Mouse (Mus musculus): ENCODE results near the gene Matn1. TPM values are rescaled to one million over a fixed set of nuclear protein-coding genes. Genes with fewer than 3 reads are reported as not detected.
A peak's percentile ranks its signal among the peaks of the same experiment; 100 is the strongest.

Gene Matn1
- total and polyA plus RNA-seq, 2 experiments from 2014 or later, result 0.26 to 1.2 TPM

- 45% methylated on average over 17 of the region's 17 CpGs for WGBS
- TF ChIP-seq CTCF (IDR thresholded peaks at IDR 0.05; ENCODE audit: low read depth), result peak; percentile 70
- H3K27me3 ChIP-seq (ENCODE audit: insufficient read depth, low read length), result no peaks in the 10 kb centered on the region
- H3K9me3 ChIP-seq (ENCODE audit: low read length), result no peaks in the 10 kb centered on the region
- DNase-seq (ENCODE audit: low spot score) (peak; percentile 69), ATAC-seq (no peak)
- no peak overlapping the region for H3K9ac ChIP-seq (replicated peaks; ENCODE audit: low read length)
- no peak overlapping the region for H3K4me3 ChIP-seq (ENCODE audit: low read length)
- no peaks in the 10 kb centered on the region for H3K4me1 ChIP-seq (ENCODE audit: insufficient read depth, low read length)
- no peaks in the 10 kb centered on the region for H3K36me3 ChIP-seq (ENCODE audit: insufficient read depth, low read length)
- no peak overlapping the region for H3K4me2 ChIP-seq (ENCODE audit: low read depth, low read length)
- H3K27ac ChIP-seq, result no peak overlapping the region
Measured at GRCm38 (mm10) chr4:130952531-130952930, 8.3 kb downstream of the Matn1 start.

- no peaks in the 10 kb centered on the region for H3K36me3 ChIP-seq (ENCODE audit: insufficient read depth, low read length)
- H3K9ac ChIP-seq (replicated peaks; ENCODE audit: low read length), result no peak overlapping the region
- H3K27me3 ChIP-seq (ENCODE audit: insufficient read depth, low read length), result no peaks in the 10 kb centered on the region
- H3K4me1 ChIP-seq (ENCODE audit: insufficient read depth, low read length), result no peaks in the 10 kb centered on the region
- WGBS, result 56% methylated on average over 10 of the region's 10 CpGs
- H3K9me3 ChIP-seq (ENCODE audit: low read length), result no peaks in the 10 kb centered on the region
- DNase-seq (ENCODE audit: low spot score) (no peak), ATAC-seq (no peak)
- H3K4me3 ChIP-seq (ENCODE audit: low read length), result no peak overlapping the region
- TF ChIP-seq CTCF (IDR thresholded peaks at IDR 0.05; ENCODE audit: low read depth), result no peak
- no peak overlapping the region for H3K27ac ChIP-seq
- no peak overlapping the region for H3K4me2 ChIP-seq (ENCODE audit: low read depth, low read length)
Measured at GRCm38 (mm10) chr4:130957156-130957555, 13.0 kb downstream of the Matn1 start.

GRCm38 (mm10) chr4:130958812-130959211 is 14.6 kb downstream of the Matn1 start:
- no peaks in the 10 kb centered on the region for H3K9me3 ChIP-seq (ENCODE audit: low read length)
- H3K27me3 ChIP-seq (ENCODE audit: insufficient read depth, low read length), result no peaks in the 10 kb centered on the region
- WGBS, result 68% methylated on average over 5 of the region's 5 CpGs
- H3K27ac ChIP-seq, result no peak overlapping the region
- H3K36me3 ChIP-seq (ENCODE audit: insufficient read depth, low read length), result no peaks in the 10 kb centered on the region
- no peak for TF ChIP-seq CTCF (IDR thresholded peaks at IDR 0.05; ENCODE audit: low read depth)
- H3K4me3 ChIP-seq (ENCODE audit: low read length), result no peak overlapping the region
- H3K4me2 ChIP-seq (ENCODE audit: low read depth, low read length), result no peak overlapping the region
- no peak overlapping the region for H3K9ac ChIP-seq (replicated peaks; ENCODE audit: low read length)
- ATAC-seq (no peak), DNase-seq (ENCODE audit: low spot score) (no peak)
- H3K4me1 ChIP-seq (ENCODE audit: insufficient read depth, low read length), result no peaks in the 10 kb centered on the region

- DNase-seq (ENCODE audit: low spot score), result no peak
- TF ChIP-seq CTCF (IDR thresholded peaks at IDR 0.05; ENCODE audit: low read depth), result no peak
- no peak overlapping the region for H3K27ac ChIP-seq
- WGBS, result 44% methylated on average over 6 of the region's 6 CpGs
- H3K27me3 ChIP-seq (ENCODE audit: insufficient read depth, low read length), result no peaks in the 10 kb centered on the region
- H3K36me3 ChIP-seq (ENCODE audit: insufficient read depth, low read length), result no peaks in the 10 kb centered on the region
- no peaks in the 10 kb centered on the region for H3K4me1 ChIP-seq (ENCODE audit: insufficient read depth, low read length)
- H3K9ac ChIP-seq (replicated peaks; ENCODE audit: low read length), result no peak overlapping the region
- no peak overlapping the region for H3K4me2 ChIP-seq (ENCODE audit: low read depth, low read length)
- no peaks in the 10 kb centered on the region for H3K9me3 ChIP-seq (ENCODE audit: low read length)
- ATAC-seq, result no peak
- no peak overlapping the region for H3K4me3 ChIP-seq (ENCODE audit: low read length)
Measured at GRCm38 (mm10) chr4:130959678-130960077, 15.5 kb downstream of the Matn1 start.

- ATAC-seq, result peak; percentile 76
- Histone ChIP-seq H3K36me3 (ENCODE audit: insufficient read depth, low read length) (no peaks in the 10 kb centered on the region), H3K4me3 (ENCODE audit: low read length) (no peak overlapping the region), H3K9ac (replicated peaks; ENCODE audit: low read length) (no peak overlapping the region), H3K9me3 (ENCODE audit: low read length) (no peaks in the 10 kb centered on the region), H3K27me3 (ENCODE audit: insufficient read depth, low read length) (no peaks in the 10 kb centered on the region), H3K4me1 (ENCODE audit: insufficient read depth, low read length) (no peaks in the 10 kb centered on the region), H3K27ac (no peak overlapping the region), H3K4me2 (ENCODE audit: low read depth, low read length) (no peak overlapping the region)
- peak; percentile 99 for TF ChIP-seq CTCF (IDR thresholded peaks at IDR 0.05; ENCODE audit: low read depth)
- peak; percentile 86 for DNase-seq (ENCODE audit: low spot score)
- WGBS, result 35% methylated on average over 9 of the region's 9 CpGs
Measured at GRCm38 (mm10) chr4:130960118-130960734, 16.0 kb downstream of the Matn1 start.

GRCm38 (mm10) chr4:130971278-130971677 is 27.1 kb downstream of the Matn1 start:
- DNase-seq (ENCODE audit: low spot score), result no peak
- no peak for ATAC-seq
- no peak overlapping the region for H3K9ac ChIP-seq (replicated peaks; ENCODE audit: low read length)
- H3K27ac ChIP-seq, result no peak overlapping the region
- H3K27me3 ChIP-seq (ENCODE audit: insufficient read depth, low read length), result no peaks in the 10 kb centered on the region
- no peaks in the 10 kb centered on the region for H3K36me3 ChIP-seq (ENCODE audit: insufficient read depth, low read length)
- H3K4me3 ChIP-seq (ENCODE audit: low read length), result no peak overlapping the region
- H3K4me2 ChIP-seq (ENCODE audit: low read depth, low read length), result no peak overlapping the region
- 100% methylated on average over 1 of the region's 1 CpGs for WGBS
- H3K4me1 ChIP-seq (ENCODE audit: insufficient read depth, low read length), result no peaks in the 10 kb centered on the region
- TF ChIP-seq CTCF (IDR thresholded peaks at IDR 0.05; ENCODE audit: low read depth), result peak; percentile 39
- no peaks in the 10 kb centered on the region for H3K9me3 ChIP-seq (ENCODE audit: low read length)

GRCm38 (mm10) chr4:130972421-130972829 is 28.2 kb downstream of the Matn1 start:
- no peak overlapping the region for H3K9ac ChIP-seq (replicated peaks; ENCODE audit: low read length)
- H3K4me1 ChIP-seq (ENCODE audit: insufficient read depth, low read length), result no peaks in the 10 kb centered on the region
- ATAC-seq, result peak; percentile 79; the same call in 1 of the 2 replicates
- no peak for TF ChIP-seq CTCF (IDR thresholded peaks at IDR 0.05; ENCODE audit: low read depth)
- no peaks in the 10 kb centered on the region for H3K9me3 ChIP-seq (ENCODE audit: low read length)
- no peaks in the 10 kb centered on the region for H3K27me3 ChIP-seq (ENCODE audit: insufficient read depth, low read length)
- 36% methylated on average over 5 of the region's 5 CpGs for WGBS
- DNase-seq (ENCODE audit: low spot score), result peak; percentile 77
- H3K36me3 ChIP-seq (ENCODE audit: insufficient read depth, low read length), result no peaks in the 10 kb centered on the region
- H3K4me3 ChIP-seq (ENCODE audit: low read length), result no peak overlapping the region
- peak overlapping the region; percentile 69 for H3K27ac ChIP-seq
- no peak overlapping the region for H3K4me2 ChIP-seq (ENCODE audit: low read depth, low read length)

Measured in hindbrain, postnatal 0 days (tissue).